Mouse (Mus musculus) megakaryocyte progenitor cell, adult 5-6 weeks (primary cell): ENCODE results near the gene Arpp19. TPM values are rescaled to one million over a fixed set of nuclear protein-coding genes. Genes with fewer than 3 reads are reported as not detected.

ENCODE experiments used
- ATAC-seq: replicated peaks from 2 replicates; pipeline ENCODE4 v1.8.0; 2016; ENCODE audit warnings: mild to moderate bottlenecking, moderate TSS enrichment, inconsistent platforms; ENCODE audit not compliant: poor library complexity
- total RNA-seq, 2 experiments: library from RNA; stranded (forward) in 1 of 2; stranded (reverse) in 1 of 2; fragments of 157-497, 149-512 nt in 1 of 2; fragments of 200-1000 nt in 1 of 2; gene quantifications; 2 replicates each; pipeline versions ENCODE4 v1.2.3 to v1.2.4; 2015 to 2017

The Arpp19 gene
- total RNA-seq, 2 experiments from 2014 or later: 132 to 149 TPM

DNA sequence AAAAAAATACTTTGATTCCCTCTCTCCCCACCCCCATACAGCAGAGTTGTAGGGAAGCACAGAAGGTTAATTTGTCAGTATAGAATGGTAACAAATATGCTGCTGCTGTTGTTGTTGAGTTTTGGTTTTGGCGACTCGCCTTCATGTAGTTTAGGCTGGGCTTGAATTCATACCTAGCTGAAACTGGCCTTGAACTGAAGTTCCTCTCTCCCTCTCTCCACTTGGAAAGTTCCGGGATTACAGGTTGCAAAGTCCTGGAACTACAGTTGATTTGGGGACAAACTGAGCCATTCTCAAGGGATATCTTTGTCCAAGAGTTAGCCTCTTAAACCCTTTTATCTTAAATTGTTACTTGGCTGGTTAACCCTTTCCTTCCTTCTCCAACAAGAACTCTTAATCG is 1.5 kb upstream of the Arpp19 start:
- no peak for ATAC-seq

DNA sequence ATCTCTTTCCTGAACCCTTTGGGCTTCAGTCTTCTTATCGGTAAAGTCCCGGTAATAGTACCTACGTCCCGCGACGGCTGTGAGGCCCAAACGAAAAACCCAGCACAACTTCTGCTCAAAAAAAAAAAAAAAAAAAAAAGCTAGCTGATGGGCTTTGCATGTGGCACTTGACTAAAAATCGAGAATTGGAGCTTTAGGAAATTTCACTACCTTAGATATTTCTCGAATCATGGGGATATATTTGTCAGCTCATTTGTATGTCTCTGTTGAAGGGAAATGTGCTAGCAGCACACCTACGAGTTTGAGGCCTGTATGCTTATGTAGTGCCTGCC is 909 bp downstream of the Arpp19 start:
- no peak for ATAC-seq

DNA sequence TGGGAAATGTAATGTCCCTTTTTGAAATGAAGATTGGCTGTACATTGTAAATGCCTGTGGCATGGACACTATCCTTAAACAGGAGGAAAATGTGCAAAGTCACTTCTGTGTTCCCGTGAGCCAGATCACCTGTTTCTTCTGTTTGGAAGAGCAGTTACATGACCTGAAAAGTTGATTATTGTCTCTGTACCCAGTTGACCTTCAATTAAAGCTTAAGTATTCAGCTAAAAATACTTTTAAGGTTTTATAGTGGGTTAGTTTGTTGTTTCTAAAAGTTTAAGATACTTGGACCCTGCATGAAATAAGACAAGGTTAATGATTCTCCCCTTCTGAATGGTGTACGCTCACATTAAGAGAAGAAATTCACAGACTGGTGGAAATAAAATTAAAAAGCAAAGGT is 3.2 kb downstream of the Arpp19 start:
- ATAC-seq: no peak

DNA sequence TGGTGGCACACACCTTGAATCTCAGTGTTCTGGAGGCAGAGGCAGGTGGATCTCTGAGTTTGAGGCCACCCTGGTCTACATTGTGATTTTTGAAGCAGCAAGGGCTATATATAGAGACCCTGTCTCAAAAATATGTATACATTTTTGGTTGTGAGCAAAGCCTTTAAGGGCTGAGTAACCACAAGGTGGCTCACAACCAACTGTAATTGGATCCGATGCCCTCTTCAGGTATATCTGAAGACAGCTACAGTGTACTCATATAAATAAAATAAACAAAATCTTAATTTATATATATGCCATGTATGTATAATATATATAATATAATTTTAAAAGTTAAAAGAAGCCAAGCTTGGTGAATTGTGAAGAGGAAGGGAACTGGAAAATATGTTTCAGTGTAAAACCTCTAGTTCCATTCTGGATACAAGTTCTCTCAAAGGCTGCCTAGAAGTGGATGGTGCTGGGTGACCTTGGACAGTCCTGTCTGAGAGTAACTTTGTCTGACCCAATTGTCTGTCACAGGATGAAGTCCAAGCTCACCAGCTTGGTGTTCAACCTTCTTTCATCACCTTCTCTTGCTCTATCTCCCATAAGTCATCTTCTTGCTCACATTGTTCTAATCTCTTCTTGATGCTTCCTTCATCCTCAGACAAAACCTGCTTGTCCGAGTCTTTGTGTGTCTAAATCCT is 4.6 kb downstream of the Arpp19 start:
- ATAC-seq: no peak

DNA sequence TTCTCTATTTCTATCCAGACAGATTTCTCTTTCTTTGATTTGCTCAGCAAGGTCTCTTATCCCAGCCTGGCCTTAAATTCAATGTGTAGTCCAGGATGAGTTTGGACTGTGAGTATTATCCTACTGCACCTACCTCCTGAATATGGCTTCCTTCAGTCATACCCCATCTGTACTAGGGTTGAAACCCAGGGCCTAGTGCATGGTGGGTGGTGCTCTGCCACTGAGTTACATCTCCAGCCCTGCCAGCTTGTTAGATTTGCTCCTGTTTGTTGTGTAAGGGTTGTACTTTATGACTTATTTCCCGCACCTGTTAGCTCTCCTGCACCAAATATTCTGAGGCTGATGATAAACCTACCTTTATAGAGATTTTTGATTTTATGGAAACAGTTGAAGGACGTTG is 5.8 kb downstream of the Arpp19 start:
- no peak for ATAC-seq

DNA sequence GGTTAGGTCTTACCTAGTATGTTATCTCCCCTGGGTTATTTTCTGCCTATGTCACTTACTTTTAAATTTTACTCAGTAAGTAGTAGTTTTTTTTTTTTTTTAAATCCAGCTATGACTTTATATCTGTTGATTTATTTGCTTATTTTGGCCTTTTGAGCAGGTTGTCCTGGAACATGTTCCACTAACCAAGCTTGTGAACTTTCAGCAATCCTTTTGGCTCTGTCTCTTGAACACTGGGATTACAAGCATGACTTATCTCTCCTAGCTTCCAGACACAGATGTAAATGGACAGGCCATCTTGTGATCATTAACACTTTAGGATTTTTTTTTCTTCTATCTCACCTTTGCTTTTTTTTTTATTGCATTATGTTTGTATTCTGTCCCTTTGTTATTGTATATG is 9.7 kb downstream of the Arpp19 start:
- no peak for ATAC-seq

DNA sequence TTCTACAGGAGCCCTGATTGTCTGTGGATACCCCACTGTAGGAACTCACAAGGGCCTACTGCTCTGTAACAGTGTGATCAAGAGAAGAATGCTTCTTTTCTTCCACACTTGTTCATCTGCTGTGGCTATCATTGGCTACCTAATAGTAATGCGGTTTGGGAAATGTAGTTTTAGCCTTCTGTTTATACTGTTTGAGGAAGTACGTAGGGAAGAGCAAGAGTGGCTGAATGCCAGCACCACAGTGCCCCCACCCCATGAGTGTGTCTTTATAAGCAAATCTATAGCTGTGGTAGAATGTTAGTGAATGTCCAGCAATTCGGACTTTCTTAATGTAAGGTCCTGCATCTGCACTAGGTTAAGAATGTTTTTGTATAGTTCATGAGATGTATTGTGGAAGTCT is 11.7 kb downstream of the Arpp19 start:
- ATAC-seq: peak; percentile 61

DNA sequence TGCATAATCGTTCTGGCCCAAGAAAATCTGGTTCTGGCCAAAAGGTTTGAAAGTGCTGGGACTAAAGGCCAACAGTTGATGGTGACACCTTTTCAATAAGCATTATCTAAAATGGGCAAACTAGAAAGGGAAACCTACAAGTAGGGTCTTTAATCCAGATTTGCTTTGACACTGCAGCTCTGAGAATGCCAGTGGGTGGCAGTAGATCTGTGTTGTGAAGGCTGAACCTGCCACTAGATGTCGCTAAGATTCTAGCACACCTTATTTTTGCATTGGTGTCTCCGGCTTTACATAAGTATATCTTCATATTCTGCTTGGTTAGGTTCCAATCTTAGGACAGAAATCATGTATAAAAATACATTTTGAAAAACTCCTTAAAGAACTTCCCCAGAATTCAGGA is 12.6 kb downstream of the Arpp19 start:
- peak; percentile 92 for ATAC-seq

DNA sequence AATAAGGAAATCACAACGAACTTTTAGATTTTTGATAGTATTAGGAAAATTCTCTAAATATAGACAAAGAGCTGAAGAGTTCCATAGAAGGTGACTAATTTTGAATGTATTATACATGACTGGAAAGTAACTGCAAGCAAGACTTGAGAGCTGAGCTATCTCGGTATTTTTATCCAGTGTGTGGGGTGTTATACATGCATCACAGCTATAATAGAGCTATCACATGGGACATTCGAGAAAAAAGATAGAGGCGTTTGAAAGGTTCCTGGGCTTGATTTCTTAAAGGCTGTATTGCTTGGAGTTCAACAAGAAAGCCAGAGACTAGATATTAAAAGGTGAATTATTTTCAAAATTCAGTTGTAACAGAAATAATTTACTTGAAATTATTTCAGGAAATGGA is 14.4 kb downstream of the Arpp19 start:
- ATAC-seq: no peak

DNA sequence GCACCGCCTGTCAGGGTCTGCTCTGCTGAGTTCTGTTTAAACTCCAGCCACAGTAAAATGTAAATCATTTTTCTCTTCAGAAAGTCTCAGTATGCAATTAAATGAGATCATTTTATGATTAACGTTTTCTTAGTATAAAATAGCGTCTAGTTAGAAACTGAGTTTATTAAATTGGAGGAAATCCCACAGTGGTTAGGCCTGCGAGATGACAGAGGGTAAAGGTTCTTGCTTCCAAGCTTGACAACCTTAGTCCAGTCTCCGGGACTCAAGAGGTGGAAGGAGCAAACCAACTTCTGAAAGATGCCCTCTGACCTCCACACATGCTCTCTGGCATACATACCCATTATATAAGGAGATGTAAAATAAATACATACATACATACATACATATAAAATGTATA is 17.6 kb downstream of the Arpp19 start:
- no peak for ATAC-seq

DNA sequence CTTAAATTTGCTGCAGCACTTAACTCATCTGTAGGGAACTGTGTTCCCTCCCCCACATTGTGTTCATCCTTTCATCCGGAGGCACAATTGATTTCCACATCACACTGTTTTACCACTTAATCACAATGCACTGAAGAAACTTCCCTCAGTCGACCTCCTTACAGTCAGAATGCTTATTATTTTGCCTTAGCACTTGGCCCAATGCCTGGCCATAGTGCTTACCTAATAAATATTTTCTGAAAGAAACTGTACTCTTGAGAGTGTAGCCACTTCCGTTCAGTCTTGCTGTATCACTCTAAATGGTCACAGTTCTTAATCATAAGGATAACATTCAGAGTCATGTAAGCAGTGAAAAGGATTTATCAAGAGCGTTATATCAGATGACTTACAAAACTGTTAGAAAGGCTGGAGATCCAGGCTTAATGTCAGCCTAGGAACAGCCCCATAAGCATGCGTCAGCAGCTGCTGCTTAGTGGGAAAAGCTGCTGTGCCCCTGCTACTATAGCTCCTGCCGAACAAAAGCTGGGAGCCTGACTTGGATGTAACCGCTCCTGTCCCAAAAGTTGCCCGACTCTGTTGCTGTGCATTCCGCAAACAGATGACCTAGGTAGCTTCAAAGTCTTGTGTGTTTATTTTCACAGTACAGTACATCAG is 27.4 kb downstream of the Arpp19 start:
- ATAC-seq: peak; percentile 63

DNA sequence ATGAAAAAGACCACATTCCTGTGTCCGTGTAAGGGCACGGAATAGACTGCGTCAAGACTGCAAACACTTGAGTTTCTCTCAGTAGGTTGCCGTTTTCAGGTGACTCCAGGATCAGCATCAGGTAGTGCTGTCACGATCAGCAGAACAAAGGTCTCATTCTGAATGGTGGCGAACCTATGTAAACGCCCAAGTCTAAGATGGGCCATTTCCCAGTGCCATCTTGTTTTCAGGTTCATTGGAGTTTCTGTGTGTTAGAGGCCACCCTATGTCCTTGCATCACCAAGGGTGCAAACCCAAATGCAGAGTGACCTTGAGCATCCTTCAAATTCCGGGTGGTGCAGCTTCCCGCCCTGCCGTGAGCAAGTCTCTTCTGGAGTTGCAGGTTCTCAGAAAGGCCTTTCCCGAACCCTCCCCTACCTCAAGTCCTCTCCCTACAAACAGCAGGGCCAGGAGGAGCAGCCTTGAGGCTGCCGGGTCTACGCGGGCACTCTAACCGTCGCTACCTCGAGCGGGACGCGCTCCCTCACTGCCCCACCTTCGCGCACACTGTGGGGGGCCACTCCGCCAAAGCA is 33.1 kb downstream of the Arpp19 start, which contains the start of gene Myo5a:
TSS of gene Myo5a (plus strand) at position 559 of the 572 bp plus-strand sequence.
- no peak for ATAC-seq

DNA sequence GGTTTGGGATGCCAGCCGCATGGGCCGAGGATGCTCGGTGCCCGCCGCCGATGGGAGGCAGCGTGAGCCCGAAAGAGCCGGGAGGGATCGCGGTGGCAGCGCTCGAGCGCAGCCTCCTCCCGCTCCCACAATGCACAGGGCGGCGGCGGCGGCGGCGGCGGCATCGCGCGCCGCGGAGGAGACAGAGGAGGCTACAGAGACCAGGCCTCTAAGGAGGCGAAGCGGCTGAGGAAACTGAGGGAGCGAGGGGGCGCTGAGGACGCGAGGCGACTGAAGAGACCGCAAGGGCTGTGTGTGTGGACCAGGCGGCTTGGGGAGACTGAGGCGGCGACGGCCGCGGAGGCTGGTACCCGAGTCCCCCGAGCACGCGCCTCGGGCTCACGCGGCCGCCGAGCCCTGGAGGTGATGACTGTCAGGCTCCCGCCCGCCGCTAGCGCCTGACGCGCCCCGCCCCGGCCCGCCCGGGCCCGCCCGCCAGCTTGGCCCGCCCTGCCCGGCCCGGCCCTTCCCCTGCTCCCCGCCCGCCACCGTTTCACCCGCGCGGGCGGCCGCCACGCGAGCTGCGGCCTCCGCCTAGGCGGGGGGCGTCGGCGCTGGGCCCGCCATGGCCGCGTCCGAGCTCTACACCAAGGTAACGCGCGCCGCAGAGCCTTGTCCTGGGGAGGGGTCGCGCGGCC is 33.8 kb downstream of the Arpp19 start:
- ATAC-seq: peak; percentile 76

DNA sequence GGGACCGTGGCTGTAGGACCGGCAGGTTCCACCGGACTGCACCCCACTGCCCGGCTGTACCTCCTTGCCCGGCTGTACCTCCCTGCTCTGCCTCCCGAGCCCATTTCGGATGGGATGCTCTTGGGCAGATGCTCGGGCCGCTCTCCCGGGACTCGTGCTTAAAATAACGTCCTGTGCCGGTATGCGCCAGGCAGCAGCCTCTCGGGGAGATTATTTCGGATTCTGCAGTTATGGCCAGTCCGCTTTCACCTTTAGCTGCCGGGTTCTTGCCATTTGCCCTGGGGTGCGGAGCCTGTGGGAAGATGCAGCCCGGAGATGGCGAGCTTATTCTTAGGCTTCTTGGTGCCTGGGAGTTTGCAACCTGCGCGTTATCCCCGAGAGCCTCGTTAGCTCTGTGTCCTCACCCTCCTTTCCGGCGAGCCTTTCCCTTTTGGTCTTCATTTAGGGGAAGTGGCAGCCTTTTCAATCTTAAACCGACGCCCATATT is 34.3 kb downstream of the Arpp19 start:
- peak; percentile 65 for ATAC-seq

DNA sequence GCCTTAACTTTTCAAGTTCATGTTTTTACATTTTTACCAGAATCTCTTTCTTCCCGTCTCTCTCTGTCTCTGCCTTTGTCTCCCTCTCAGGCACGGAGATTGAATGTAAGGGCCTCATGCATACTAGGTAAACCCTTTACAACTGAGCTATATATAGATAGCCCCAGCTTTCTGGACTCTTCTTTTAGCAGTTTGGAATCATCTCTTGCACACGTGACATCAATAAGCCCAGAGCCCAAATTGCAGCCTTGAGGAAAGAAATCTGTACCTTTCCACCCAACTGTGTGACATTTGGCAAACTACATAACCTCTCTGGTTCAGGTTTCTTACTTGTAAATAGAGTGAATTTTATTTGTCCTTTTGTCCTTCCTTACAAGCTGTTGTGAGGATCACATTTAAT is 34.9 kb downstream of the Arpp19 start:
- ATAC-seq: no peak

DNA sequence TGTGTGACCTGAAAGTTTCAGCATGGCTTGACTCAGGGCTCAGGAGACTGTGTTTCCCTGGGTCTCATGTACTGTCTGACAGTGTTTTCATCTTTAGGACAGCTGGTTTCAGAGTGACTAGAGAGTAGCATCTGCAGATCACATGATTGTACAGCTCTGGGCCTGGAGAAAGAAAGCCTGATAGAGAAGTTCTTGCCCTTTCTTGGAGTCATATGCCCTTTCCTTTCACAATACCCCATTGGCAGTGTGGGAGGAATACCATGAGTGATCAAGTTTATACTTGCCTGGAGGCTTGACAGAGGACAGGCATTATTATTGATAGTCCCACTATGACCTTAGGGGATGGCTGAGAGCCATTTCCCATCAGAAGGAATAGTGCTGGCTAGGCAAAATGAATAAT is 39.8 kb downstream of the Arpp19 start:
- no peak for ATAC-seq

DNA sequence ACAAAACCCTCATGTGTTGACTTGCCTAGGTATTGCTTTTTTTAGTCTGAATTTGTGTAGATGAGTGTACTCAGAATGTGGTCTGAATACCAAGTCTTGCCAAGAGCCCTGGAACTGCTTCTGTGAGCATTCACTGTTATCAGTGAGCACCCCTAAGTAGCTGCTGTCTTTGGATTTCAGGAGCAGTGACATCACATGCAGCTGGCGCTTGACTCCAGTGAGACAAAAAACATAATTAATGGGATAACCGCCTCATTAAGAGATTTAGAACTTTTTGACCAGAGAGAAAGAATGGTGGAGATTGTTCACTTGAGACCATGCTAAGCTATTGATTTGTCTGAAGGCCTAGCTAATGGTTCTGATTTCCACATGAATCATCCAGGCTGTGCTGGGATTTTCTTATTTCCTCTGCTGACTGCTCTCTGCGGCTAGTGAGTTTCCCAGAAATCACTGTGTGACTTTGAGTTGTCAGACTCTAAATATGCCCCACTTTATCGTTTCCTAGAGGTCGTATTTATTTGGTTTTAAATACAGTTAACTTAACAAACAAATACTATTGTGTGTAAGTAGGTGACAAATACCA is 47.9 kb downstream of the Arpp19 start:
- ATAC-seq: no peak

DNA sequence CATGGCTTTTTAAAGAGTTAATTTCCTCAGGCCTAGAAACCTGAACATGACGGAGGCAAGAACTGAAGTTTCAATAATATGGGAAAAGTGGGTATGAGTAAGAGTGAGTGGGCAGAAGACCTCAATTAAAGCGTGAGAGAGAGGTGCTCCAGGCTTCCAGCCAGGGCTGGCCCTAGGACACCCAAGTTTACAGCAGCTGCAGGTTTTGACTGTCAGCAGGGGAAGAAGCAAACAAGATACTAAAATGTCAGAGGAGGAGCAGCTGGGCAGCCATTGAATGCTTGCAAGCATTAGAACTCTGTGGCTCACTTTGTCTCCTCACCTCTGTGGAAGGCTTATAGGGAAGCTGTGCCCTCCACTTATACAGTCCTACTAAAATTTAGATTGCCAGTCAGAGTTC is 50.4 kb downstream of the Arpp19 start:
- no peak for ATAC-seq

DNA sequence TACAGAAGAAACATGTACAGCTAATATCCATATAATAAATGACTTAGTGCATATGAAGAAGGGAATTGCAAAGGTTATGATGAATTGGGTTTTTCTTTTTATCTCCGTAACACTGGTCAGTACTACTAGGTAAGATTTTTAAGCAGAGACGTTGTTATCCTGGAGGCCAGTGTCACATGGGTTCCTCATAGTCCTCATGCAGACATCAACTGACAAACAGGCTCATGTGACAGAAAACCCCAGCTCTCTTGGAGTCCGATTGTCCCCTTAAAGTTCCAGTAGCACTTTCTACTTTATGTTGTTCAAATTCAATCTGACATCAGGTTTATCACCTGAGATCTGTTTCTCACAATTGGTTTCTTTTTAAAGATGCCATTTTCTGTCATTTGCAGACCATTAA is 51.9 kb downstream of the Arpp19 start:
- ATAC-seq: peak; percentile 30; the same call in 1 of the 2 replicates

DNA sequence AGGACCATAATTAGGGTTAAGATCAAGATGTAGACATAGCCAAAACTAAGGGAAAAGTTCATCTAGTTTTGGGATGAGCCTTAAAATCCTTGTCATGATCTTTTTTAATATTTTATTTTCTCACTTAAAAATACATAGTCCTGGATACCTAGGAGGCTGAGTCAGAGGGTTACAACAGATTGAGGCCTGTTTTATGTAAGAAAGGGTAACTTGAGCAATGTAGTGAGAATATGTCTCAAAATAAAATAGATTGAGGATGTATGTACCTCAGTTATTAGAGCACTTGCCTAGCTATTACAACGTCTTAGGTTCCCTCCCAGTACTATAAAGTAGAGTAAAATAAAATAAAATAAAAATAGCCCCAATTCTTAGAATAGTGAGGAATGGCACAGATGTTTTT is 54.7 kb downstream of the Arpp19 start:
- peak; percentile 51 for ATAC-seq

DNA sequence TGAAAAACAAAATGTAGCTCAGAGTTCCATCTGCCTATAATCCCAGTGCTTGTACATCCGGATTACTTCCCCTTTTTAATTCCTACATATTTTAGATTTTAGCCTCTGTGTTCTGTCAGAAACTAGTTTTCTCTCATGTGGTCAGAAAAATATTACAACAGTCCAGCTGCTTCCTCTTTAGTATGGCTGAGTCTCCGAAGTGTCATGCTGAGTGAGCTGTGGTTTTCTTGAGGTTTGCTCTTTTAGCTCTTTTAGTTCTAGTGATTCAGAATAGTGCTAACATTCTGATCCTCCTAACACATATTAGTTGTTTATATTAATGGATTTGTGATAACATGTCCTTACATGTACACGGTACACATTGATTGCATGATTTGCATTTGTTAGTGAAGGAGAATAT is 57.3 kb downstream of the Arpp19 start:
- peak; percentile 97 for ATAC-seq
